Mouse (Mus musculus) forebrain, embryonic 16.5 days (tissue): ENCODE results near the gene Insl3. TPM values are rescaled to one million over a fixed set of nuclear protein-coding genes. Genes with fewer than 3 reads are reported as not detected.

Experiments used
- ATAC-seq: fragments of 200-750 bp; cut with Nextera tagmentation; 2 replicates; pipeline ENCODE4 v1.8.0; 2017; ENCODE audit warnings: mild to moderate bottlenecking, moderate library complexity
- H3K27ac ChIP-seq: fragments of 300-500 bp; sonication (generic); 2 replicates; pipeline ENCODE4 v1.5.1; 2014; ENCODE audit warnings: low read length, control low read depth
- H3K27me3 ChIP-seq: fragments of 300-500 bp; sonication (generic); replicated peaks from 2 replicates; pipeline ENCODE4 v1.6.1; 2014; ENCODE audit warnings: low read length; ENCODE audit not compliant: control insufficient read depth, insufficient read depth
- H3K36me3 ChIP-seq: fragments of 300-500 bp; sonication (generic); 2 replicates; pipeline ENCODE4 v1.6.1; 2014; ENCODE audit not compliant: control insufficient read depth, insufficient read depth
- H3K4me1 ChIP-seq: fragments of 300-500 bp; sonication (generic); replicated peaks from 2 replicates; pipeline ENCODE4 v1.6.1; 2014; ENCODE audit warnings: low read length; ENCODE audit not compliant: control insufficient read depth, insufficient read depth
- H3K4me2 ChIP-seq: fragments of 300-500 bp; sonication (generic); 2 replicates; pipeline ENCODE4 v1.6.1; 2014; ENCODE audit warnings: mild to moderate bottlenecking, low read length, control low read depth
- H3K4me3 ChIP-seq: fragments of 300-500 bp; sonication (generic); replicated peaks from 2 replicates; pipeline ENCODE4 v1.5.1; 2014; ENCODE audit warnings: mild to moderate bottlenecking, low read length, control low read depth
- H3K9ac ChIP-seq: fragments of 300-500 bp; sonication (generic); replicated peaks from 2 replicates; pipeline ENCODE4 v1.6.1; 2014; ENCODE audit warnings: low read depth, low read length, control low read depth
- H3K9me3 ChIP-seq: fragments of 300-500 bp; sonication (generic); 2 replicates; pipeline ENCODE4 v1.6.1; 2016; ENCODE audit warnings: low read length; ENCODE audit not compliant: control insufficient read depth
- WGBS: fragments of 180-500 bp; shearing (Covaris S2); extraction: QIAGEN DNeasy Blood & Tissue Kit; methylation state at CpG from one replicate; pipeline ENCODE4 v1.1.7; 2014; 5-methylcytosine and 5-hydroxymethylcytosine counted together
- polyA plus RNA-seq: library from polyadenylated mRNA; unstranded; fragments of >200 nt; fragmentation: Nextera tagmentation; extraction: Ambion mirVana; gene quantifications from 2 replicates; pipeline ENCODE4 v1.2.1, GENCODE M21; 2015

The Insl3 gene
- polyA plus RNA-seq, 1 experiment from 2014 or later = not detected

- ATAC-seq = no peak
- peak overlapping the region; percentile 17; the same call in 1 of the 2 replicates for H3K4me2 ChIP-seq
- H3K4me3 ChIP-seq = no peak overlapping the region
- H3K27me3 ChIP-seq = no peaks in the 10 kb centered on the region
- H3K9ac ChIP-seq = peak overlapping the region; percentile 46
- WGBS = 16% methylated on average over 1 of the region's 1 CpGs
- no peaks in the 10 kb centered on the region for H3K9me3 ChIP-seq
- H3K36me3 ChIP-seq = peaks cover 3% of the 10 kb centered on the region; the same call in 1 of the 2 replicates
- peaks cover 40% of the 10 kb centered on the region for H3K4me1 ChIP-seq
- peak overlapping the region; percentile 47 for H3K27ac ChIP-seq
Observed at GRCm38 (mm10) chr8:71666855-71667254, 22.2 kb upstream of the Insl3 start.

- Histone ChIP-seq H3K9ac (peak overlapping the region; percentile 46), H3K27ac (peak overlapping the region; percentile 61), H3K36me3 (peaks cover 3% of the 10 kb centered on the region; the same call in 1 of the 2 replicates), H3K9me3 (no peaks in the 10 kb centered on the region), H3K4me2 (peak overlapping the region; percentile 37), H3K4me3 (no peak overlapping the region), H3K27me3 (no peaks in the 10 kb centered on the region), H3K4me1 (peaks cover 44% of the 10 kb centered on the region)
- no peak for ATAC-seq
- WGBS = 36% methylated on average over 5 of the region's 5 CpGs
Observed at GRCm38 (mm10) chr8:71667256-71667655, 21.8 kb upstream of the Insl3 start.

DNA sequence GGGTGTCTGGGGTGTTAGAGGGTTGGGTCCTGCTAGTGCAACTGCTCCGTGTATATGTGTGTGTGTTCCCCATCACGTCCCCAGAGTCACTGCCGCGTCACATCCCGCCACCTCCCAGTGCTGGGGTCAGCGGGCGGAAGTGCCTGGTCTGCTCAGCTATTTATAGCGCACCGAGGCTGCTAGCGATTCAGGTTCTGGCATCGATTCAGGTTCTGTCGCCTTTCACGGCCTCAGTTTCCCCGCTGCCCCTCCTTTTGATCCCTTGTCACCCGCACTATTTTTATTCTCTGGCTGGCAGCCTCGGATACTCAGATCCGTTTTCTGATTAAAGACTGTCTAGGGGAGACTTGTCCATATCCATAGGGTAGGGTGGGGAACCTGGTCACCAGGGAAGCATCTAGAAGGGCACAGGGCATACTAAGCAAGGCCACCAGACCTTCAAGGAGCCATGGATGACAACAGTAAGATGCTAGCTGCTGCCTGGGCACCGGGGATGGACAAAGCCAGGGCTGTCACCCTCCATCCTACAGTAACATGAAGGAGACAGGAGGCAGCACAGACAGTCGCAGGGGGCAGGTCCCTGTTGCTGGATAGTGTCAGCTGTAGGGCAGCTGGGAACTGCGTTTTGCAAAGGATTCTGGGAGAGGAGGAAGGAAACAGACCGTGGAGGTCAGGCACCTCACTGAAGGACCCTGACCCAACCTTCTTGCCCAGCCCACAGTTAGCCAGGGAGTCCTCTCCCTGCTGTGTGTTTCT, 20.6 kb upstream of the Insl3 start:
- H3K27ac ChIP-seq = no peak overlapping the region
- no peaks in the 10 kb centered on the region for H3K9me3 ChIP-seq
- 0 out of 2 replicates have a peak overlapping the region, but pooled peaks have one; percentile 2 for H3K4me3 ChIP-seq
- H3K4me2 ChIP-seq = peak overlapping the region; percentile 29
- H3K4me1 ChIP-seq = peaks cover 49% of the 10 kb centered on the region
- no peaks in the 10 kb centered on the region for H3K27me3 ChIP-seq
- no peak for ATAC-seq
- peak overlapping the region; percentile 46 for H3K9ac ChIP-seq
- 6% methylated on average over 21 of the region's 21 CpGs for WGBS
- peaks cover under 1% of the 10 kb centered on the region; the same call in 1 of the 2 replicates for H3K36me3 ChIP-seq

DNA sequence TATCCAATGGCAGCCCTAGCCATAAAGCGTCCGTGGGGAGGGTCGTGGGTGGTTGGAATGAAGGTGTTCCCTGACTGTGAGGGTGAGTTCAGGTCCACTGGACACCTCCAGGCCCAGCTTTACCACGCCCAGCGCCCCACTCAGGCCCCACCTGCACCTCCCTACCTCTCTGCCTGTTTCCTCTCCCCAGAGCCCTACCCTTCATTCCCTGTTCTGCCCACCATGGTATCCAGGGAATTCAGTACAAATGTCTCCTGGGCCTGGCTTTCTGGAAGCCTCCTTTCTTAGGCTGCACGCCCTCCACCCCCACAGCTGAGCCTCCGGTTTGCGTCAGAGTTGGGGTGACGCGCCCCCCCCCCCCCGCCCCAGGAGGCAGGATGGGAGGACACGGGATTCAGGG, 18.8 kb upstream of the Insl3 start:
- WGBS = 9% methylated on average over 10 of the region's 12 CpGs
- Histone ChIP-seq H3K4me3 (peak overlapping the region; percentile 68), H3K27ac (peak overlapping the region; percentile 69), H3K9ac (peak overlapping the region; percentile 71), H3K36me3 (no peaks in the 10 kb centered on the region), H3K4me2 (peak overlapping the region; percentile 84), H3K27me3 (no peaks in the 10 kb centered on the region), H3K9me3 (no peaks in the 10 kb centered on the region), H3K4me1 (peaks cover 49% of the 10 kb centered on the region)
- peak; percentile 17 for ATAC-seq

- Histone ChIP-seq H3K4me1 (peaks cover 47% of the 10 kb centered on the region), H3K27me3 (no peaks in the 10 kb centered on the region), H3K9ac (peak overlapping the region; percentile 71), H3K36me3 (no peaks in the 10 kb centered on the region), H3K4me2 (peak overlapping the region; percentile 84), H3K27ac (peak overlapping the region; percentile 88), H3K9me3 (no peaks in the 10 kb centered on the region), H3K4me3 (peak overlapping the region; percentile 68)
- ATAC-seq = peak; percentile 62
- under 1% methylated on average over 52 of the region's 64 CpGs for WGBS
Observed at GRCm38 (mm10) chr8:71670621-71671548, 18.1 kb upstream of the Insl3 start.

- Histone ChIP-seq H3K9me3 (no peaks in the 10 kb centered on the region), H3K4me1 (peaks cover 46% of the 10 kb centered on the region), H3K27me3 (no peaks in the 10 kb centered on the region), H3K4me2 (peak within 1 kb of the TSS; percentile 84), H3K9ac (peak within 1 kb of the TSS; percentile 71), H3K27ac (peak within 1 kb of the TSS; percentile 88), H3K36me3 (no peaks in the 10 kb centered on the region), H3K4me3 (peak within 1 kb of the TSS; percentile 68)
- peak; percentile 72 for ATAC-seq
- WGBS = 0% methylated on average over 42 of the region's 42 CpGs
Observed at GRCm38 (mm10) chr8:71671549-71671965, 17.5 kb upstream of the Insl3 start, which contains the start of gene Unc13a. Gene Unc13a (minus strand): TSS chr8:71671757.

GRCm38 (mm10) chr8:71672168-71672735, 16.8 kb upstream of the Insl3 start:
- no peaks in the 10 kb centered on the region for H3K9me3 ChIP-seq
- no peaks in the 10 kb centered on the region; the same call in 1 of the 2 replicates for H3K27me3 ChIP-seq
- peak overlapping the region; percentile 84 for H3K4me2 ChIP-seq
- H3K4me3 ChIP-seq = peak overlapping the region; percentile 68
- WGBS = 46% methylated on average over 6 of the region's 6 CpGs
- H3K36me3 ChIP-seq = no peaks in the 10 kb centered on the region
- H3K27ac ChIP-seq = peak overlapping the region; percentile 88
- ATAC-seq = no peak
- H3K9ac ChIP-seq = peak overlapping the region; percentile 71
- peaks cover 43% of the 10 kb centered on the region for H3K4me1 ChIP-seq

GRCm38 (mm10) chr8:71674071-71674470, 14.9 kb upstream of the Insl3 start:
- Histone ChIP-seq H3K4me1 (peaks cover 27% of the 10 kb centered on the region), H3K4me3 (no peak overlapping the region), H3K27me3 (peaks cover 14% of the 10 kb centered on the region), H3K9ac (no peak overlapping the region), H3K27ac (no peak overlapping the region), H3K9me3 (no peaks in the 10 kb centered on the region), H3K4me2 (no peak overlapping the region), H3K36me3 (no peaks in the 10 kb centered on the region)
- WGBS = 49% methylated on average over 2 of the region's 2 CpGs
- no peak for ATAC-seq
